Mouse (Mus musculus) erythroblast, embryonic 14.5 days (primary cell): Measurements from ENCODE around the gene Ncbp3. TPM values are rescaled to one million over a fixed set of nuclear protein-coding genes. Genes with fewer than 3 reads are reported as not detected.

Source experiments
- H3K27me3 ChIP-seq: 2 replicates; pipeline ENCODE4 v1.6.1; 2012; ENCODE audit warnings: inconsistent platforms; ENCODE audit not compliant: control insufficient read depth
- H3K36me3 ChIP-seq: 2 replicates; pipeline ENCODE4 v1.6.1; 2012; ENCODE audit warnings: mild to moderate bottlenecking, inconsistent platforms; ENCODE audit not compliant: control insufficient read depth
- H3K4me1 ChIP-seq: 2 replicates; pipeline ENCODE4 v1.6.1; 2012; ENCODE audit warnings: inconsistent platforms; ENCODE audit not compliant: control insufficient read depth
- H3K4me3 ChIP-seq: replicated peaks from 2 replicates; pipeline ENCODE3; 2012; ENCODE audit warnings: moderate library complexity, mild to moderate bottlenecking, inconsistent platforms
- H3K9me3 ChIP-seq: 2 replicates; pipeline ENCODE4 v1.6.1; 2012; ENCODE audit warnings: low read length, inconsistent platforms, mixed read lengths; ENCODE audit not compliant: control insufficient read depth
- GATA1 ChIP-seq: IDR thresholded peaks from 2 replicates; pipeline ENCODE4 v1.6.1; 2012; ENCODE audit warnings: low read length, inconsistent platforms, mixed read lengths
- TAL1 ChIP-seq: IDR thresholded peaks from 3 replicates; pipeline ENCODE4 v1.6.1; 2012; ENCODE audit warnings: low read length, inconsistent platforms, mixed read lengths
- polyA plus RNA-seq: library from polyadenylated mRNA; stranded (reverse); fragments of >175 nt; gene quantifications from 2 replicates; pipeline ENCODE4 v1.2.3, GENCODE M21; 2012

Ncbp3 gene
- polyA plus RNA-seq, 1 experiment = 0.34 TPM

GRCm38 (mm10) chr11:73014831-73015344, 32.7 kb upstream of the Ncbp3 start:
- Histone ChIP-seq H3K4me1 (peaks cover 18% of the 10 kb centered on the region), H3K36me3 (no peaks in the 10 kb centered on the region), H3K9me3 (no peaks in the 10 kb centered on the region), H3K27me3 (peaks cover 35% of the 10 kb centered on the region), H3K4me3 (no peak overlapping the region)
- TF ChIP-seq GATA1 (no peak), TAL1 (no peak)

GRCm38 (mm10) chr11:73015391-73016102, 32.0 kb upstream of the Ncbp3 start:
- Histone ChIP-seq H3K9me3 (no peaks in the 10 kb centered on the region), H3K4me3 (no peak overlapping the region), H3K36me3 (no peaks in the 10 kb centered on the region), H3K4me1 (peaks cover 18% of the 10 kb centered on the region), H3K27me3 (peaks cover 40% of the 10 kb centered on the region)
- no peak for TF ChIP-seq TAL1
- TF ChIP-seq GATA1 = no peak

- TF ChIP-seq TAL1 = no peak
- peaks cover 18% of the 10 kb centered on the region for H3K4me1 ChIP-seq
- peaks cover 45% of the 10 kb centered on the region for H3K27me3 ChIP-seq
- H3K4me3 ChIP-seq = no peak overlapping the region
- no peaks in the 10 kb centered on the region for H3K36me3 ChIP-seq
- H3K9me3 ChIP-seq = no peaks in the 10 kb centered on the region
These were observed 31.5 kb upstream of the Ncbp3 start for GRCm38 (mm10) chr11:73016103-73016420.

- H3K4me3 ChIP-seq = peak within 1 kb of the TSS; percentile 61
These were observed 29.0 kb upstream of the Ncbp3 start, which contains the start of gene Camkk1 for GRCm38 (mm10) chr11:73018471-73019146. Gene Camkk1, plus strand, starts transcription at chr11:73019008.

GRCm38 (mm10) chr11:73019147-73019795, 28.3 kb upstream of the Ncbp3 start:
- Histone ChIP-seq H3K4me1 (peaks cover 19% of the 10 kb centered on the region), H3K36me3 (no peaks in the 10 kb centered on the region), H3K27me3 (peaks cover 55% of the 10 kb centered on the region), H3K4me3 (peak overlapping the region; percentile 61), H3K9me3 (no peaks in the 10 kb centered on the region)
- no peak for TF ChIP-seq GATA1
- TF ChIP-seq TAL1 = no peak

More at GRCm38 (mm10) chr11:73018471-73019146, 29.0 kb upstream of the Ncbp3 start, which contains the start of gene Camkk1:
- no peaks in the 10 kb centered on the region for H3K9me3 ChIP-seq
- H3K4me1 ChIP-seq = peaks cover 18% of the 10 kb centered on the region
- H3K27me3 ChIP-seq = peaks cover 55% of the 10 kb centered on the region
- H3K36me3 ChIP-seq = no peaks in the 10 kb centered on the region
- TF ChIP-seq GATA1 (no peak), TAL1 (no peak)

GRCm38 (mm10) chr11:73020953-73021800, 26.4 kb upstream of the Ncbp3 start:
- Histone ChIP-seq H3K4me3 (no peak overlapping the region), H3K9me3 (no peaks in the 10 kb centered on the region), H3K27me3 (peaks cover 52% of the 10 kb centered on the region), H3K4me1 (peaks cover 26% of the 10 kb centered on the region), H3K36me3 (no peaks in the 10 kb centered on the region)
- TF ChIP-seq GATA1 = no peak
- no peak for TF ChIP-seq TAL1

- H3K9me3 ChIP-seq = no peaks in the 10 kb centered on the region
- H3K4me3 ChIP-seq = no peak overlapping the region
- no peaks in the 10 kb centered on the region for H3K36me3 ChIP-seq
- H3K27me3 ChIP-seq = peaks cover 39% of the 10 kb centered on the region
- peaks cover 26% of the 10 kb centered on the region for H3K4me1 ChIP-seq
- TF ChIP-seq GATA1 (no peak), TAL1 (no peak)
These were observed 24.5 kb upstream of the Ncbp3 start for GRCm38 (mm10) chr11:73023099-73023498.

- H3K4me1 ChIP-seq = peaks cover 19% of the 10 kb centered on the region
- H3K36me3 ChIP-seq = no peaks in the 10 kb centered on the region
- H3K27me3 ChIP-seq = peaks cover 32% of the 10 kb centered on the region
- H3K9me3 ChIP-seq = no peaks in the 10 kb centered on the region
- no peak for TF ChIP-seq TAL1
- no peak for TF ChIP-seq GATA1
- no peak overlapping the region for H3K4me3 ChIP-seq
These were observed 23.8 kb upstream of the Ncbp3 start for GRCm38 (mm10) chr11:73023827-73024226.
